Mouse (Mus musculus) stomach, postnatal 0 days (tissue): ENCODE results near the gene Mrps6.

Source experiments
- CTCF ChIP-seq: IDR thresholded peaks from 2 replicates; pipeline ENCODE4 v1.5.1; 2016; ENCODE audit warnings: antibody characterized with exemption, low read depth, mild to moderate bottlenecking, moderate library complexity
- EP300 ChIP-seq: optimal IDR thresholded peaks from 2 replicates; pipeline ENCODE3; 2016; ENCODE audit warnings: antibody characterized with exemption

DNA sequence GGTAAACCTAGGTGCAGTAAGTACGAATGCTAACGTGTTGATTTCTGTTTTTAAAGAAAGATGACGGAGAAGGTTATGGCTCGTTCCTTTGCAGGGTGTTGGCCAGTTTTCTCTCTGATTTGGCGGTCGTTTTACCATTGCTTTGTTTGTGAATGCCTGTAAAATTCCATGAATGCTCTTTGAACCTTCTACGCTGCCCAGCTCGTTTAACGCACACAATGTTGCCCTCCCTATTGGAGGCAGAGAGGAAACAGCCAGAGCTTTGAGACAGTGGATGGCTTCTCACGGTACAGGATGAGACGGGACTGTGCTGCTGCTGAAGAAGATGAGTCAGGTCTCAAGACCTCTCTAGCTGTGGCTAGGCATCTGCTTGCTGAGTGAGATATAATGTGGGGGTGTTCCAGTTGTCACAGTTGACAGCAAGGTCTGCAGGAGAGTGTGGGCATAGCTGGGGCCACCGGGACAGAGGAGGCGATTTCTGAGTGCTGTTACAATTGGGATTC, 61.0 kb downstream of the Mrps6 start:
- TF ChIP-seq CTCF = no peak
- TF ChIP-seq EP300 = no peak
